Mouse (Mus musculus): ENCODE measurements around the gene Git1.

The Git1 gene

DNA sequence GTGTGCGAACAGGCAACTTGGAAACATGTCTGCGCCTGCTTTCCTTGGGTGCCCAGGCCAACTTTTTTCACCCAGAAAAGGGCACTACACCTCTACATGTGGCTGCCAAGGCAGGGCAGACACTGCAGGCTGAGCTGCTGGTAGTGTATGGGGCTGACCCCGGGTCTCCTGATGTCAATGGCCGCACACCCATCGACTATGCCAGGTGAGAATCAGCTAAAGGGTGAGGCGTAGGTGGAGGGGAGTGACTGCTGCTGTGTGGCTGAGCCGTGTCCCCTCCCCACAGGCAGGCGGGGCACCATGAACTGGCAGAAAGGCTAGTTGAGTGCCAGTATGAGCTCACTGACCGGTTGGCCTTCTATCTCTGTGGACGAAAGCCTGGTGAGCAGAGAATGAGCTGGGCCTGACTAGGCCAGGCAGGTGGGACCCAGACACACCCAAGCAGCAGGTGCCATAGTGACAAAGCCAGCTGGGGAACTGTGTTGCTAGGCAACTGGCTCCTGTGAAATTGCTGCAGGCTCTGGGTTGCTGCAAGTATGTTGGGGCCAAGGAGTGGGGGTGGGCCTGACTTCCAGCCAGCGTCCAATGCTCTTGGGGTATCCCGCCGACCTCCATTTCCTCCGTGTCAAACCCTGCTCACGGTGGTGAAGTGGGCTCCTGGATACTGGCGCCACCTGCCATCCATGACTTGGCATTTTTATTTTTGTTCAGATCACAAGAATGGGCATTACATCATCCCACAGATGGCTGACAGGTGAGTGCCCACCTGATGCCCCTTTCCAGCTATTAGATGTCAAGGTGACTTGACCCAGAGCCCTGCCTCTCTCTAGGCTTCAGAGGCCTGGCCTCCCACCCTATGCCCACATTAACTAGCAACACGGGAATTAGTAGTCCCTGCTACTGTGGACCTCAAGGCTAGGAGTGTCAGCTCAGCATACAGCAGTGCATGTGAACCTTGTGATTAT is 7.3 kb downstream of the Git1 start:
- DNase-seq (ENCODE audit: extremely low read depth, low read depth, low spot score): no peak

DNA sequence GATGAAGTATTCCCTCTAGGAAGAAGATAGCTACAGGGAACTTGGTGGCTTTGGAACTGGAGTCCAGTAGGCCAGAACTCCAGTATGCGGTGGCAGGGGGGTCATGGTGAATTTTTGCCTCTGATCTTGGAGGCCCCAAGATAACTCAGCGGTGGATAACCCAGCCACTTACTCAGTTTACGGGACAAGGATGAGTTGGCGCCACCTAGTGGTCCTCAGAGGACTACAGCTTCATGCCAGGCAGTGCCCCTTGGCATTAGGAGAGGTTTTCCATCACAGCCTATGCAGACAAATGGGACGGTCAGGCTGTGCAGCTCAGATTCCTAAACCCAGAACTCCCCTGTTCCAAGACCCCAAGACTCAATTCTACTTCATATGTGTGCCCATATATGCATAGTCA is 8.0 kb downstream of the Git1 start:
- DNase-seq (ENCODE audit: extremely low read depth, low read depth, low spot score): no peak

DNA sequence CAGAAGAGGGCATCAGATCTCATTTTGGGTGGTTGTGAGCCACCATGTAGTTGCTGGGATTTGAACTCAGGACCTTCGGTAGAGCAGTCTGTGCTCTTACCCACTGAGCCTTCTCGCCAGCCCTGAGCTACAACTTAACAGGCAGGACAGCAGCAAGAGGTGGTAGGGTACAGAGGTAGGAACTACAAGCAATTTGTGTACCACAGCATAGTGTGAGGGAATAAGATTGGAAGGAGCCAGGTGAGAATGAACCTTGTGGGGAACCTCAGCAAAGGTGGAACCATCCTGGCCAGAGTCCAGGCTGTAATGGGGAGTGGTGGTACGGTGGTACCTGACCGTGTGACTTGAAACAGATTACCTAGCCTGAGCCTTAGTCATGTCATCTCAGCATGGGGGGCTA is 8.6 kb downstream of the Git1 start:
- DNase-seq (ENCODE audit: extremely low read depth, low read depth, low spot score): no peak

DNA sequence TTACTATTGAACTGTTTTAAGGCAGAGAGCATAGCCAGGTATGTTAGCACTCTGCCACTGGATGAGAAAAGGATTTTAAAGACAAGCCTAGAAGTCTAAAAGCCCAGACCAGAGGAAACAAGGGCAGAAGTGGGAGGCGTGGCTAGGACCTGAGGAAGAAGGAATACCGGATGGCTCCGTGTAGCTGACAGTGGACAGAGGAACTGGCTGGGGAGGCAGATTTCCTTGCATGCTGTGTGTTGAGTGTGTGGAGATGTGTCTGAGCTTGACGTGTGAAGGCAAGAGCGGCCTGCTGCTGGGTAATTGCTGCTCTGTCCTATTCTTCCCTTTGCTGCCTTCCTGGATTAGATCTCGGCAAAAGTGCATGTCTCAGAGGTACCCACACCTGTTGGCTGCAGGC is 9.1 kb downstream of the Git1 start:
- no peak for DNase-seq (ENCODE audit: extremely low read depth, low read depth, low spot score)

DNA sequence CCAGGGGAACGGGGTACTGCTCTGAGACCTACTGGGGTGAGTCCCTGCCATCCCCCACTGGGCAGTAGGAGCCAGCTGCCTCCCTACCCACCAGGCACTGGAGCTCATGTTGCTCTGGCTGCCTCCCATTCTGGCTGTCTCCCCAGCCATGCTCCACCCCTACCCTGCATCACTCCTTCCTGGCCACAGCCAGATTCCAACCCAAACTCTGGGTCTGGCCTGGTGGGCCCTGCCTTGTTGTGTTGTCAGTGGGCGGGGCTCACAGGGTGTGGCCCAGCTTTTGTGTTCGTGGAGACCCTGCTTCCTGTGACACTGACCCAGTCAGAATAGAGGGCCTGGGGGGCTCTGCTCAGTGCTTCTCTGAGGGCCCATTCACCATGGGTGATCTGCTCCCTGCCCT is 10.1 kb downstream of the Git1 start:
- no peak for DNase-seq (ENCODE audit: extremely low read depth, low read depth, low spot score)

DNA sequence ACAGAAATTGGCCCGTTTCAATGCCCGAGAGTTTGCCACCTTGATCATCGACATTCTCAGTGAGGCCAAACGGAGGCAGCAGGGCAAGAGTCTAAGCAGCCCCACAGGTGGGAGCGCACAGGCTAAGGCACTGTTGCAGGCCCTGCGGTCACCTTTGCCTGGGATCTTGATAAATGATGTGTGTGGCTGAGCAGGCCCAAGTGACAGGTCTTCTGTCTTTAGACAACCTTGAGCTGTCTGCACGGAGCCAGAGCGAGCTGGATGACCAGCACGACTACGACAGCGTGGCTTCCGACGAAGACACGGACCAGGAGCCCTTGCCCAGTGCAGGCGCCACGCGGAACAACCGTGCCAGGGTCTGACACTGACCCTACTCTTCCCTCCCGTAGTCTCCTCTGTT is 11.0 kb downstream of the Git1 start:
- DNase-seq (ENCODE audit: extremely low read depth, low read depth, low spot score): no peak

GRCm38 (mm10) chr11:77505291-77505980 is 12.1 kb downstream of the Git1 start:
- no peak for DNase-seq (ENCODE audit: extremely low read depth, low read depth, low spot score)

- no peak for DNase-seq (ENCODE audit: extremely low read depth, low read depth, low spot score)
Measured at GRCm38 (mm10) chr11:77506273-77506672, 12.9 kb downstream of the Git1 start.

GRCm38 (mm10) chr11:77506941-77507340 is 13.6 kb downstream of the Git1 start:
- no peak for DNase-seq (ENCODE audit: extremely low read depth, low read depth, low spot score)

- no peak for DNase-seq (ENCODE audit: extremely low read depth, low read depth, low spot score)
Measured at GRCm38 (mm10) chr11:77507426-77507825, 14.1 kb downstream of the Git1 start.

DNA sequence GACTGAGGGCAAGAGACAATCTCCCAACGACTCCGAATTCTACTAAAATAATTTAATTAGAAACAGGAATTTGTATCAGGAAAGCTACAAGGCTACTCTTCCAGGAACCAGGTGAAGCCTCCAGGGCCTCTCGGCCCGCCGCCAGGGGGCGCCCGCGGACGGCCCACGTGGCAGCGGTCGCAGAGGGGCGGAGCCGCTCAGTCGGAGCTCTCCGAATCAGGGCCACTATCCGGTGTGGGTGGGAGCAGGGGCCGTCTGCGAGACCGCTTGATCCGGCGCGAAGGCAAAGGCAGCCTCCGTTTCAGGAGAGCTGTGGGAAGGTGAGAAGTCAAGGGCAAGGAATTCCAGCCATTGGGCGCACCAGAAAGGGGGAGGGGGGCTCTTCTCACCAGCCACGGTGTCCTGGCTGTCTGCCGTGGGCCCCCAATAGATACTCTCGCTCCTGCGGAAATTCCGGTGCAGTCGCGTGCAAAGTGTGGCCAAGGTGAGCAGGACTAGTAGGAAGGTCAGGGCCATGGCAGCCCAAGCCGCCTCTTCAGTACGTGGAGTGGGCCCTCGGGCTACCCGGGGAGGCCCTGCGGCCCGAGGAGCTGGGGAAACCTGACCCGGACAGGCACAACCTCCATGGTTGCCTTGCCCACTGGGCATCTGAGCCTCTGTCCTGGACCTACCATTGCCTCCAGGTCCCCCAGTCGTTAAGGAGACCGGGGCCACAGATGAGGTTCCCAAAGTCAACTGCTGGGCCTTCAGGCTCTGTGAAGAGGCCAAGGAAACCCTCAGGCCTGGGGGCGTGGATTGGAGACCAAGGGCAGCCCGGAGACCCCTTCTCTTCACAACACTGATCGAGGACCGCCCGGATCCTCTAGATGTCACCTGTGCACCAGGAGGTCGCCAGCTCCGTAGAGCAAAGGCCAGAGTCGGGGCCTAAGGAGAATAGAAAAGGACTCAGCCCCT is 15.0 kb downstream of the Git1 start:
- no peak for DNase-seq (ENCODE audit: extremely low read depth, low read depth, low spot score)

- DNase-seq (ENCODE audit: extremely low read depth, low read depth, low spot score): no peak
Measured at GRCm38 (mm10) chr11:77511336-77511735, 18.0 kb downstream of the Git1 start.

DNA sequence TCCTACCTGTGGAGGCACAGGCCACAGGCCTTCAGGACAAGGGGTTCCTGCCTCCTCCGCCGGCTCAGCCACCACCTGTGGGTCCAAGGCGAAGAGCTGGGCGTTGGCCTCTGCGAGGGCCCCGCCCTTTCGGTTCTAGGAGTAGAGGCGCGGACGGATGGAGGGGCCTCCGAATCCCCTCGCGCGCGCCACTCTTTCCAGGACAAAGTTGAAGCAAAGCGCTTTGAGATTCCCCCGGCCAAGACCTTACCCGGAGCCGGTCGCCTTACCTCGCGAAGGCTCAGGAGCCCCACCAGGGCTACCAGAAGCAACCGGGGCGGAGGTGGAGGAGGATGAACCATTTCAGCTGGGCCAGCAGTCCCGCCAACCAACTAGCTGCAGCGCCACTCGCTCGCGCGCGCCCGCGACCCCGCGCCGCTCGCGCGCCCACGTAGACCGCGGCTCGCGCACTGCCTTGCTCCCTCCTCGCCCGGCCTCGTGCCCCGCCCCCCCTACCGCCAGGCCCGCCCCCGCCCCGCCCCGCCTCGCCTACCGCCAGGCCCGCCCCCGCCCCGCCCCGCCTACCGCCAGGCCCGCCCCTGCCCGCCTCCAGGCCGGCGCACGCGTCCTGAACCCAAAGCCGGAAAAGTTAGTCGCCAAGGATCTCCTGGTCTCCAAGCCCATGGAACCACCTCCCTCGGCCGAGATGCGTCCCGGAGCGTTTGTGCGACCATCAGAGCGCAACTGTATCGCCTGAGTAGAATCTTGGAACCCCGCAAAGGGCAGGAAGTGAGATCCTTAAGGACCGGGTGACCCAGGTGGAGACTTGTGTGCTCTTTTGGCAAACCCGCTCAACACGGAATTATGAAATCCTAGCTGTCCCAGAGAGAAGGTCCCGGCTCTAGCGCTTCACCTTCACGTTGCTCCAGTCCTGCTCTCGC is 19.8 kb downstream of the Git1 start:
- DNase-seq (ENCODE audit: extremely low read depth, low read depth, low spot score): no peak

GRCm38 (mm10) chr11:77513811-77514170 is 20.4 kb downstream of the Git1 start:
- DNase-seq (ENCODE audit: extremely low read depth, low read depth, low spot score): no peak

DNA sequence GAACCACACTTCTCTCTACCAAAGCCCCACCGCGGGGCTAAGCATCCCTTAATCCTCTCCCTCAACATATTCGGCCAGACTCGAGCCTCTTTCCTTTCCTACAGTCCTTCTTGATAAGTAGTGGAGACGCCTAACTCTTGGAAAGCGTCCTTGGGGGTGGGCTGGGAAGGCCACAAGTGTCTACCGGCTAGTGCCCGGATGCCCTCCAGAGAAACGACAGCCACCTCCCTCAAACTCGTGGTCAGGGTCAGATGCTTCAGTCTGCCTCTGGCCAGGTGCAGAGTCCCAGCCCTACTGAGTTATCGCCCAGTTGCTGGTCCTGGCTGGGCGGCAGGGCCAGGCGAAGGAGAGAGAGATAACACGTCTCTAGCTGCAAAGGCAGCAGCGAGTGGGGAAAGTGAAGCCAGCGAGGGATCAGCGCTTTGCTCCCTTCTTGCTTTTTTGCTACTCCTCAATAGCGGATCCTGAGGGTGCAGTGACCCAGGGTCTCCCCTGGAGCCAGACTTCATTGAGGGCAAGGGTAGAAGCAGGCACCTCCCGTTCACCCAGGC is 21.0 kb downstream of the Git1 start:
- DNase-seq (ENCODE audit: extremely low read depth, low read depth, low spot score): no peak

GRCm38 (mm10) chr11:77514832-77515636 is 21.7 kb downstream of the Git1 start, which contains the start of gene Abhd15:
Abhd15 (plus strand) TSS chr11:77515121.
- DNase-seq (ENCODE audit: extremely low read depth, low read depth, low spot score): no peak

GRCm38 (mm10) chr11:77515637-77516552 is 22.5 kb downstream of the Git1 start, which contains the start of gene Trp53i13:
Trp53i13 (minus strand) TSS chr11:77515980.
- DNase-seq (ENCODE audit: extremely low read depth, low read depth, low spot score): no peak

All from fat pad, adult 2 months (tissue).